Mouse (Mus musculus) heart, postnatal 0 days (tissue): ENCODE measurements around the gene Col6a6. TPM values are rescaled to one million over a fixed set of nuclear protein-coding genes. Genes with fewer than 3 reads are reported as not detected.

Experiments used
- ATAC-seq: fragments of 200-750 bp; cut with Nextera tagmentation; 2 replicates; pipeline ENCODE4 v1.8.0; 2017; ENCODE audit warnings: low read depth, moderate number of reproducible peaks, moderate library complexity; ENCODE audit not compliant: insufficient read depth
- DNase-seq: peaks from one replicate; pipeline ENCODE4 v3.0.0-alpha.2; 2016; ENCODE audit warnings: low spot score
- H3K27ac ChIP-seq: fragments of 300-500 bp; sonication (generic); 2 replicates; pipeline ENCODE4 v1.5.1; 2014; ENCODE audit warnings: low read depth, mild to moderate bottlenecking
- H3K27me3 ChIP-seq: fragments of 300-500 bp; sonication (generic); 2 replicates; pipeline ENCODE4 v1.6.1; 2014; ENCODE audit warnings: low read length, mixed read lengths; ENCODE audit not compliant: control insufficient read depth, insufficient read depth
- H3K36me3 ChIP-seq: fragments of 300-500 bp; sonication (generic); replicated peaks from 2 replicates; pipeline ENCODE4 v1.6.1; 2014; ENCODE audit warnings: low read length, mixed read lengths; ENCODE audit not compliant: control insufficient read depth, insufficient read depth
- H3K4me1 ChIP-seq: fragments of 300-500 bp; sonication (generic); 2 replicates; pipeline ENCODE4 v1.6.1; 2014; ENCODE audit warnings: antibody characterized with exemption; ENCODE audit not compliant: control insufficient read depth, insufficient read depth
- H3K4me2 ChIP-seq: fragments of 300-500 bp; sonication (generic); 2 replicates; pipeline ENCODE4 v1.6.1; 2014; ENCODE audit warnings: low read depth, mild to moderate bottlenecking, low read length, moderate library complexity
- H3K4me3 ChIP-seq: fragments of 300-500 bp; sonication (generic); 2 replicates; pipeline ENCODE4 v1.5.1; 2014; ENCODE audit warnings: low read depth, low read length
- H3K9ac ChIP-seq: fragments of 300-500 bp; sonication (generic); replicated peaks from 2 replicates; pipeline ENCODE4 v1.6.1; 2014; ENCODE audit warnings: low read depth, low read length, mixed read lengths
- H3K9me3 ChIP-seq: fragments of 300-500 bp; sonication (generic); replicated peaks from 2 replicates; pipeline ENCODE4 v1.6.1; 2016; ENCODE audit warnings: low read length; ENCODE audit not compliant: control insufficient read depth
- CTCF ChIP-seq: IDR thresholded peaks from 2 replicates; pipeline ENCODE4 v1.5.1; 2016; ENCODE audit warnings: antibody characterized with exemption, control low read depth, low read depth
- EP300 ChIP-seq: IDR thresholded peaks from 2 replicates; pipeline ENCODE4 v1.6.1; 2016; ENCODE audit warnings: antibody characterized with exemption, low read depth
- WGBS: fragments of 180-500 bp; shearing (Covaris S2); extraction: QIAGEN DNeasy Blood & Tissue Kit; methylation state at CpG from one replicate; pipeline ENCODE4 v1.1.7; 2014; 5-methylcytosine and 5-hydroxymethylcytosine counted together
- polyA plus RNA-seq: library from polyadenylated mRNA; unstranded; fragments of >200 nt; fragmentation: Nextera tagmentation; extraction: Ambion mirVana; gene quantifications from 2 replicates; pipeline ENCODE4 v1.2.1, GENCODE M21; 2015
- total RNA-seq: library from RNA; depleted of rRNA; stranded (reverse); fragments of >200 nt; gene quantifications from 2 replicates; pipeline ENCODE4 v1.2.3, GENCODE M21; 2014; ENCODE audit warnings: low replicate concordance

The Col6a6 gene
- total and polyA plus RNA-seq, 2 experiments from 2014 or later, result 1.7 to 5.4 TPM

DNA sequence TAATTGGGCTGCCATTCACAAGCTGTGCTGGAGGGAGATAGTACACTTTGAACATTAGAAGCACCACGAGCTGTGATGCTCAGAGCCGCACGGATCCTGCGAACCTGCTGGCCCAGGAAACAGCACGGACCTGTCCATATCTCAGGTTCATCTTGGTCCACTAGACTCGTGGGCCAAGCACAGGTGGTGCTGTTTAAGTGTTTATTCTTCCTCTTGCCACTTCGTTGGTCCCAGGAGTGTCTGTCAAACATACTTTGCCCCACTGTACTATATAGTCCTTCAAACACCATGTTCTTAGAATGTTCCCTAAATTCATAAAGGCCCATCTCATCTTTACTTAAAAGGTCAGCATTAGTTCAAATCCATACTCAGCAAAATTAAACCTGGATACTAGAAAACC, 65.7 kb downstream of the Col6a6 start:
- Histone ChIP-seq H3K27ac (no peak overlapping the region), H3K36me3 (no peaks in the 10 kb centered on the region), H3K4me3 (no peak overlapping the region), H3K9ac (no peak overlapping the region), H3K4me1 (peaks cover 6% of the 10 kb centered on the region; the same call in 1 of the 2 replicates), H3K9me3 (no peaks in the 10 kb centered on the region), H3K27me3 (no peaks in the 10 kb centered on the region), H3K4me2 (no peak overlapping the region)
- ATAC-seq (no peak), DNase-seq (no peak)
- 87% methylated on average over 7 of the region's 7 CpGs for WGBS
- TF ChIP-seq CTCF (no peak), EP300 (no peak)

DNA sequence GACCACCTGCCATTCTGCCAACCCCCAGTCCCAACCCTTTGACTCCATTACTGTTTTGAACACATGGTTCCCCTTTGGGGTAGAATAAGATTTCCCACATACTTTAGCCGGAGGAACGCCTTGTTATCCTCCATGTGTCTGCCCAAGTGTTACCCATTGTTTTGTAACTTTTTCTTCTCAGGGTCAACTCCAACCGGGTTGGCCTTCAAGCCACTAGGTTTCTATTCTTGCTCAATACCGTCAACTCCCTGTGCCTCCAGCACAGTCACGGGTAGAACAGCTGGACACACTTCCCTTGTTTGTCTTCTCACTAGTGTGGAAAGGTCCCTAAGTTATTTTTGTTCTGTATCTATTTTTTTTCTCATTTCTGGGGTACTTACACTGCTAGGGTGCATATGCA, 69.1 kb downstream of the Col6a6 start:
- H3K9me3 ChIP-seq, result no peaks in the 10 kb centered on the region
- DNase-seq, result no peak
- no peak for ATAC-seq
- H3K4me2 ChIP-seq, result no peak overlapping the region
- TF ChIP-seq CTCF (no peak), EP300 (no peak)
- H3K36me3 ChIP-seq, result no peaks in the 10 kb centered on the region
- H3K27ac ChIP-seq, result no peak overlapping the region
- 62% methylated on average over 5 of the region's 5 CpGs for WGBS
- no peaks in the 10 kb centered on the region for H3K27me3 ChIP-seq
- no peak overlapping the region for H3K9ac ChIP-seq
- no peaks in the 10 kb centered on the region for H3K4me1 ChIP-seq
- H3K4me3 ChIP-seq, result no peak overlapping the region

DNA sequence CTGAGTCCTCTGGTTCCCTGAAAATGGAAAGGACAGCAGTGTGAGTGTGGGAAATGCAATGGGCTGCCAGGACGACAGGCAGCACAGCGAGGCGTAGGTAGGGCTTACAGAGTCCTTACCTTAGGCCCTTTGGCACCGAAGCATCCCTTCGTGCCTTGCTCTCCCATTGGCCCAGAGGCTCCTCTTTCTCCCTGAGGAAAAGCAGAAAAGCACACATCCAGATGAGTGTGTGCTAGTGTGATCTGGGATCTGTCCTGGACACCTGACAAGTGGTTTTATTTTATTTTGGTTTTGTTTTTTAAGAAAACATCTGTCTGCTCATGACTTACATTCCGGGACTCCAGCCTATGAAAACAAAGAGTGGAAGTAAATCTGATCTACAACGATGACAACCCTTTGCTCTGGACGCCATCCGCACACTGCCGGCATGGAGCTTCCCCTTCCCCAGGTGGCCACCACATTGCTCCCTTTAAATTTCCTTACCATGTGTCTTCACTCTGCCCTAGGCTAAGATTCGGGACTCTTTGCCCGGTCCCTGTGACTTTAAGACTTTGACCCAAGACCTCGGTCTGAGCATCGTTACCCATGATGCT, 69.7 kb downstream of the Col6a6 start:
- Histone ChIP-seq H3K27me3 (no peaks in the 10 kb centered on the region), H3K36me3 (no peaks in the 10 kb centered on the region), H3K4me2 (no peak overlapping the region), H3K27ac (no peak overlapping the region), H3K9me3 (no peaks in the 10 kb centered on the region), H3K4me3 (no peak overlapping the region), H3K9ac (no peak overlapping the region), H3K4me1 (no peaks in the 10 kb centered on the region)
- 73% methylated on average over 14 of the region's 14 CpGs for WGBS
- no peak for TF ChIP-seq EP300
- no peak for TF ChIP-seq CTCF
- DNase-seq (no peak), ATAC-seq (no peak)

DNA sequence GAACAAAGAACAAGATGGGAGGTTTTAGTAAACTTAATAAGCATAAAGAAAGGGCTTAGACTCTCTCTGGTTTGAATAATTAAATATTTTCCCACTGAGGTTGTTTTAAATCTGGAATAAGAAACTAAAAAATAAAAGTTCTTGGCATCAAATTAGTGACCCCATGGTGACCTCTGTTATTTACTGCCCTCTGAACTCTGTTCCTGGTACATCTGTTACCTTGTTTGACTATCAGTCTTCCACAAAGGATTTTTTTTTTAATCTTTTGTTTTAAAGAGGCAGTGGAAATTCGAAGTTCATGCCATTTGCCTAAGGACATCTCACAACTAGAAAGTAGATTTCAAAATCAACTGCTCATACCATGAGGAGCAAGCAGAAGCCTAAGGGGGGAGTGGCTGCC, 73.7 kb downstream of the Col6a6 start:
- Histone ChIP-seq H3K9me3 (no peaks in the 10 kb centered on the region), H3K4me3 (no peak overlapping the region), H3K27ac (no peak overlapping the region), H3K36me3 (no peaks in the 10 kb centered on the region), H3K27me3 (no peaks in the 10 kb centered on the region), H3K4me1 (no peaks in the 10 kb centered on the region), H3K9ac (no peak overlapping the region), H3K4me2 (no peak overlapping the region)
- 34% methylated on average over 1 of the region's 1 CpGs for WGBS
- DNase-seq, result no peak
- TF ChIP-seq EP300 (no peak), CTCF (no peak)
- no peak for ATAC-seq

DNA sequence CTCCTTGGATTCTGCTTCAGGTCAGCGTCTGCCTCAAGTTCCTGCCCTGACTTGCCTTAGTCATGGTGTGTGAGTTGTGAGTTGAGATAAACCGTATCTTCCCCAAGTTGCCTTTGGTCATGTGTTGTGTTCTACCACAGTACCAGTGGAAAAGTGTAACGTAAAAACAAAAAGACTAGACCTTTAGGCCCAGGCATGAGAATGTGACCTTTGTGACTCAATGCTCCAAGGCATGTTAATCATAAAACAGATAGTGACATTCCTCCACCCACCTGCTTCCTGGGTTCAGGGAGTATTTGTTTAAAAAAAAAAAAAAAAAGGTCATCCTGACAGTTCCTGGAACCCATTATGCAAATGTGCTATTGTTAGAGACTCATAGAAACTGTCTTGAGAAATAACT, 82.1 kb downstream of the Col6a6 start:
- H3K4me2 ChIP-seq, result no peak overlapping the region
- no peaks in the 10 kb centered on the region for H3K27me3 ChIP-seq
- no peak overlapping the region for H3K4me3 ChIP-seq
- H3K9me3 ChIP-seq, result no peaks in the 10 kb centered on the region; the same call in none of the 2 replicates
- no peaks in the 10 kb centered on the region for H3K4me1 ChIP-seq
- ATAC-seq (no peak), DNase-seq (no peak)
- H3K9ac ChIP-seq, result no peak overlapping the region
- WGBS, result 89% methylated on average over 3 of the region's 3 CpGs
- H3K36me3 ChIP-seq, result no peaks in the 10 kb centered on the region
- TF ChIP-seq CTCF (no peak), EP300 (no peak)
- no peak overlapping the region for H3K27ac ChIP-seq

DNA sequence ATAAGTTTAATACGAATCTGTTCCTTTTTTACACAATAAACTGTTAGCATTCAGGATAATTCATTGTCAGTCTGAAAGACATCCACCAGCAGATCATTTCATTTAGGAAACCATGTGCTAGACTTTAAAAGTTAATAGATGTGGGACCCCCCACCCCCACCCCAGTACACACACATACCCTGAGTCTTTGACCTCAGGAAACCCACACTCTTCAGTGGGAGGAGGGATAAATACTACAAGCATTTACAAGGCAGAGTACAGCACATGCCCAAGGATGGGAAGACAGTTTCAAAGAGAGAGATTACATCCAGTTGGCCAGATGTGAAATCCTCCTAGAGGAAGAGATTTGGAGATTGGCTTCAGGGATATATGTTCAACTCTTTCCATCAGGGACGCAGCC, 87.5 kb downstream of the Col6a6 start:
- Histone ChIP-seq H3K4me2 (no peak overlapping the region), H3K9me3 (no peaks in the 10 kb centered on the region), H3K4me1 (0 out of 2 replicates have a peak, but pooled peaks cover 7% of the 10 kb centered on the region), H3K27me3 (no peaks in the 10 kb centered on the region), H3K4me3 (no peak overlapping the region), H3K36me3 (no peaks in the 10 kb centered on the region), H3K27ac (no peak overlapping the region), H3K9ac (no peak overlapping the region)
- ATAC-seq, result no peak
- WGBS, result 82% methylated on average over 2 of the region's 2 CpGs
- DNase-seq, result no peak
- TF ChIP-seq EP300 (no peak), CTCF (no peak)
